Mouse (Mus musculus) thymus, postnatal 36 days (tissue): ENCODE data around the gene Olfr1465.

Source experiments
- DNase-seq, 2 experiments: peaks; one replicate each; pipeline ENCODE4 v3.0.0; 2022; ENCODE audit warnings: mixed read lengths in 2 of 2

The Olfr1465 gene

GRCm38 (mm10) chr19:13315441-13315840, at the start of gene Olfr1465:
Gene Olfr1465 (minus strand): TSS chr19:13315541.
- DNase-seq, result no peak

DNA sequence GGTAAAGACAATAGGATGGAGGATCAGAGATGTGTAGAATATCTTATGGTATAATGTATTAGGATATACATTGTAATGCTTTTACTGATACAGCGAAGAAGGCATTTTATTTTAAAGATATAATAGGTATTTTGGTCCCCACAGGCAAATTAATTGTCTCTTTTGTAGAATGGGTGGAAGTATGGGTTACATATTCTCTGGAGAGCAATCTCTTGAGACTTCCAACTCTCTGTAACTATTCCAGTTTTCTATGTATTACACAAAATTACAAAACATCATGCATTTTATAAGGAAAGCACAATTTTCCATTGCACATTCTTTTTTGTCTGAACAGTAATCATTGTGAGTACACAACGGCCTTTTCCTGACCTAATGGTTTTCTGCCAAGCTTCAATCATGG, 46.6 kb upstream of the Olfr1465 start, which contains the start of gene Olfr1467:
Olfr1467 (plus strand) TSS at position 301 of the 400 bp plus-strand sequence.
- no peak for DNase-seq

GRCm38 (mm10) chr19:13338562-13338961, 23.2 kb upstream of the Olfr1465 start, which contains the start of gene Olfr1466:
Gene Olfr1466 (plus strand): TSS chr19:13338862.
- DNase-seq, result no peak
